Mouse (Mus musculus) left cerebral cortex, adult 2 months (tissue): ENCODE measurements around the gene 2410002F23Rik. TPM values are rescaled to one million over a fixed set of nuclear protein-coding genes. Genes with fewer than 3 reads are reported as not detected.

Experiments used
- total RNA-seq, 2 experiments: library from RNA; stranded (reverse); gene quantifications; 2 replicates each; pipeline ENCODE4 v1.2.3; 2021

2410002F23Rik gene
- total RNA-seq, 2 experiments from 2014 or later, result 70.1 to 80.9 TPM

Other genes starting within 250 kb of the 2410002F23Rik start
- not detected for gene Klk1b26, start 234.6 kb upstream of the 2410002F23Rik start, total RNA-seq
- gene Klk1b27, start 194.4 kb upstream of the 2410002F23Rik start, total RNA-seq, result not detected
- gene Klk1b21, start 144.4 kb upstream of the 2410002F23Rik start, total RNA-seq, result not detected
- not detected for gene Klk1b22, start 134.0 kb upstream of the 2410002F23Rik start, total RNA-seq
- not detected for gene Klk1b16, start 110.0 kb upstream of the 2410002F23Rik start, total RNA-seq
- gene Klk1b24, start 58.5 kb upstream of the 2410002F23Rik start, total RNA-seq, result not detected
- not detected for gene Klk1b3, start 48.5 kb upstream of the 2410002F23Rik start, total RNA-seq
- not detected for gene Klk1b4, start 39.3 kb upstream of the 2410002F23Rik start, total RNA-seq
- not detected for gene Klk1b5, start 30.8 kb upstream of the 2410002F23Rik start, total RNA-seq
- not detected for gene Klk1, start 21.4 kb upstream of the 2410002F23Rik start, total RNA-seq
- not detected for gene Gm36864, start 10.5 kb upstream of the 2410002F23Rik start, total RNA-seq
- gene 1700028J19Rik, start within 50 bp of the 2410002F23Rik start, total RNA-seq, result 1 to 10 TPM; 1.2 to 1.3 TPM
- gene Acp4, start 10.7 kb downstream of the 2410002F23Rik start, total RNA-seq, result not detected
- not detected for gene Gm15517, start 14.7 kb downstream of the 2410002F23Rik start, total RNA-seq
- 1 to 10 TPM; 4.3 TPM for gene Clec11a, start 60.2 kb downstream of the 2410002F23Rik start, total RNA-seq
- 100 to 1,000 TPM; 637 to 705 TPM for gene Shank1, start 63.5 kb downstream of the 2410002F23Rik start, total RNA-seq
- gene Syt3, start 137.4 kb downstream of the 2410002F23Rik start, total RNA-seq, result 10 to 100 TPM; 59.5 to 63.7 TPM
- gene 1700008O03Rik, start 139.1 kb downstream of the 2410002F23Rik start, total RNA-seq, result 1 to 10 TPM; 1.5 to 2.7 TPM
- gene Lrrc4b, start 182.3 kb downstream of the 2410002F23Rik start, total RNA-seq, result 100 to 1,000 TPM; 278 to 294 TPM
- gene Aspdh, start 218.7 kb downstream of the 2410002F23Rik start, total RNA-seq, result 10 to 100 TPM in 1 of 2 experiments, 1 to 10 TPM in 1; 9.8 to 10.0 TPM
- gene Josd2, start 221.3 kb downstream of the 2410002F23Rik start, total RNA-seq, result 10 to 100 TPM; 72.3 to 86.6 TPM
- gene Emc10, start 249.8 kb downstream of the 2410002F23Rik start, total RNA-seq, result 100 to 1,000 TPM; 192 to 201 TPM
- gene Fam71e1, start 249.9 kb downstream of the 2410002F23Rik start, total RNA-seq, result 10 to 100 TPM; 15.5 to 21.0 TPM